Mouse (Mus musculus) E14TG2a.4 (cell line): ENCODE measurements around the gene Gm45713.

Source experiments
- CTCF ChIP-seq: conservative IDR thresholded peaks from 2 replicates; pipeline ENCODE4 v1.5.1; 2014; ENCODE audit warnings: low read length
- NANOG ChIP-seq: IDR thresholded peaks from 2 replicates; pipeline ENCODE4 v1.6.1; 2014; ENCODE audit warnings: borderline replicate concordance, low read length, mixed read lengths
- POU5F1 ChIP-seq: IDR thresholded peaks from 2 replicates; pipeline ENCODE4 v1.6.1; 2014; ENCODE audit warnings: low read length, borderline replicate concordance

- TF ChIP-seq CTCF (no peak), POU5F1 (no peak), NANOG (no peak)
Measured at GRCm38 (mm10) chr7:45134544-45135026, 1.4 kb downstream of the Gm45713 start.
